Mouse (Mus musculus) heart, embryonic 15.5 days (tissue): Measurements from ENCODE around the gene Gm13306. TPM values are rescaled to one million over a fixed set of nuclear protein-coding genes. Genes with fewer than 3 reads are reported as not detected.
"Not testable (repeated sequence)": the region's sequence is repeated elsewhere in the genome, so short reads cannot be mapped to it uniquely, and the experiment has no call there.

Source experiments
- ATAC-seq: fragments of 200-750 bp; cut with Nextera tagmentation; replicated peaks from 2 replicates; pipeline ENCODE4 v1.8.0; 2017; ENCODE audit warnings: low read depth, moderate TSS enrichment; ENCODE audit not compliant: insufficient number of reproducible peaks, insufficient read depth, low FRiP score
- H3K27ac ChIP-seq: fragments of 300-500 bp; sonication (generic); 2 replicates; pipeline ENCODE4 v1.5.1; 2015; ENCODE audit warnings: mild to moderate bottlenecking, inconsistent platforms
- H3K27me3 ChIP-seq: fragments of 300-500 bp; sonication (generic); 2 replicates; pipeline ENCODE4 v1.6.1; 2015; ENCODE audit warnings: inconsistent platforms
- H3K36me3 ChIP-seq: fragments of 300-500 bp; sonication (generic); 2 replicates; pipeline ENCODE4 v1.6.1; 2015; ENCODE audit warnings: mild to moderate bottlenecking, inconsistent platforms
- H3K4me1 ChIP-seq: fragments of 300-500 bp; sonication (generic); replicated peaks from 2 replicates; pipeline ENCODE4 v1.6.1; 2015; ENCODE audit warnings: inconsistent platforms
- H3K4me2 ChIP-seq: fragments of 300-500 bp; sonication (generic); 2 replicates; pipeline ENCODE4 v1.6.1; 2015; ENCODE audit warnings: inconsistent platforms, mild to moderate bottlenecking, moderate library complexity
- H3K4me3 ChIP-seq: fragments of 300-500 bp; sonication (generic); 2 replicates; pipeline ENCODE4 v1.5.1; 2015; ENCODE audit warnings: mild to moderate bottlenecking, inconsistent platforms
- H3K9ac ChIP-seq: fragments of 300-500 bp; sonication (generic); 2 replicates; pipeline ENCODE4 v1.6.1; 2015; ENCODE audit warnings: mild to moderate bottlenecking, inconsistent platforms
- H3K9me3 ChIP-seq: fragments of 300-500 bp; sonication (generic); replicated peaks from 2 replicates; pipeline ENCODE4 v1.6.1; 2016; ENCODE audit warnings: inconsistent platforms
- WGBS: fragments of 180-500 bp; shearing (Covaris S2); methylation state at CpG from one replicate; pipeline ENCODE4 v1.1.7; 2015; ENCODE audit warnings: mixed read lengths; 5-methylcytosine and 5-hydroxymethylcytosine counted together
- polyA plus RNA-seq: library from polyadenylated mRNA; unstranded; fragments of >200 nt; fragmentation: Nextera tagmentation; extraction: Ambion mirVana; gene quantifications from 2 replicates; pipeline ENCODE4 v1.2.1, GENCODE M21; 2015

The Gm13306 gene
- polyA plus RNA-seq: 1.3 TPM in 1 of 2 replicates, not detected in the other

DNA sequence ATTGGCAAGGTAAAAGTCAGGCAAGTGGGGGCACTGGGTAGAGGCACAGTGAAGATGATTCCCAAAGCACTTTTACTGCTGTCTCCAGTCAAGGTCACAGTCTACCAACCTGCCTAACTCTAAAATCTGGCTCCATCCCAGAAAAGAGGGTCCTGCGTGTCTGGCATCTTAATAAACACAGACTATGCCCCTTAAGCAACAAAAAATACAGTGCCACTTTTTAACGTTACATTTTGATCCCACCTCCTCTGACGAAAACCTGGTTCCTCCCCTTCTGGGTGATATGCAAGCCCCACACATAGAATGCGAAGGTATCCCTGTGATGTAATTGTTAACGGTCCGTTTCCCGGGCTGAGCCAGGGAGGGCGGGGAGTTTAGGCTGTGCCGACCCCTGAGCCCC, at the start of gene Gm13306:
TSS of gene Gm13306 (plus strand) at position 301 of the 400 bp plus-strand sequence.
- H3K9me3 ChIP-seq, H3K4me3 ChIP-seq, H3K27ac ChIP-seq, H3K9ac ChIP-seq, H3K36me3 ChIP-seq, H3K4me2 ChIP-seq, ATAC-seq, H3K27me3 ChIP-seq, H3K4me1 ChIP-seq: not testable (repeated sequence)
- no CpG with 5 or more reads among the region's 9 CpGs for WGBS

DNA sequence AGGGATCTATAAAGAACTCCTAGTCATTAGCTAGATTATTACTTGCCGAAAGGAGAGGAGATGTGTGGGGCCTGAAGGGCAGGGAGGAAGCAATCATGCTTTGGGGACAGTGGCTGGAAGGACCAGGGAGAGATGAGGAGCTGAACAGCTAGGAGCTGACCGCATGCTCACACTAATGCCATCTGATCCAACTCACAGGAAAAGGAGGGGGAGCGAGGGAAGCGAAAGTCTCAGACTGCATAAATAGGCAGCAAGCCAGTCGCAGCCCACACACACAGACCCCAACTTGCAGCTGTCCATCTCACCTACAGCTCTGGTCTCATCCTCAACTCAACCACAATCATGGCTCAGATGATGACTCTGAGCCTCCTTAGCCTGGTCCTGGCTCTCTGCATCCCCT, 38.7 kb upstream of the Gm13306 start, which contains the start of gene Gm13304:
TSS of gene Gm13304 (plus strand) at position 301 of the 400 bp plus-strand sequence.
- WGBS: no CpG with 5 or more reads among the region's 5 CpGs
- H3K4me3 ChIP-seq, H3K4me2 ChIP-seq, H3K9ac ChIP-seq, H3K27ac ChIP-seq, H3K36me3 ChIP-seq, H3K27me3 ChIP-seq, H3K4me1 ChIP-seq, H3K9me3 ChIP-seq, ATAC-seq: not testable (repeated sequence)

DNA sequence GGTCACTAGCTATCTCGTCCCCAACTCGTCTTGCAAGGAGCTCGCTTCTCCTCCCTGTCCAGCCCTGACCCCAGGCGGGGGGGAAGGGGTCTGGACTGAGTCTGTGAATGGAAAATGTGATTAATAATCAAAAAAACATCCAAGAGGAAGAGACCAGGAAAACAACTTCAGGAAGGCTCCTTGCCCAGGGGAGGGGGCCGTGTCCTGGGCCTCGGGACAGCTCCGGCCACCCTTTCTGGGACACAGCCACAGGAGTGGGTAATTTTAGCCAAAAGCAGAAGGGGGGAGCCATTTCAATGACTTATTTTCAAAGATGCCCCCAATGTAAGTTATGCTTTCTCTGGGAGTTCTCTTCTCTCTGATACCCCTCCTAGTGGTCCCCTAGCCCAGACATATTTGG, 15.3 kb downstream of the Gm13306 start, which contains the start of gene Gm13305:
TSS of gene Gm13305 (minus strand) at position 101 of the 400 bp plus-strand sequence.
- not testable (repeated sequence) for H3K9ac ChIP-seq, H3K4me1 ChIP-seq, H3K36me3 ChIP-seq, H3K27ac ChIP-seq, H3K4me3 ChIP-seq, H3K9me3 ChIP-seq, H3K4me2 ChIP-seq, ATAC-seq, H3K27me3 ChIP-seq
- no CpG with 5 or more reads among the region's 7 CpGs for WGBS

DNA sequence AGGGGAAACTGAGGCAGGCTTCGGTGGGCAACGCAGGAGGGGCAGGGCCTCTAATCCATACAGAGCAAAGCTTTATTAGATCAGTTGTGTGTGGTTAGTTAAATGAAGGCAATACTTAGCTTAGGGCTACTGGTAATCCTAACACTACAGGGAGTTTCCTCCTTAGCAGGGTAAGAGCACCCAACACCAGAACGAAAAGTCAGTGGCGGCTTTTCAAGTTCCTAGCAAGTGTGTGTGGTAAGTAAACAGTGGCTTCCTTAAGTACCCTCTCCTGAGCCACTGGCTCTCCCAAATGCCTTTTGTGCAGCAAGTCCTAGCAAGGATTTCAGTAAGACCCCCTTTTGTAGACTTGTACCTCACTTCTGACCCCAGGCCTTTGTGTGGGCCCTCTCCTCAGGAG, 25.0 kb downstream of the Gm13306 start:
- not testable (repeated sequence) for H3K27me3 ChIP-seq, H3K27ac ChIP-seq, H3K36me3 ChIP-seq, H3K4me3 ChIP-seq, H3K4me1 ChIP-seq, ATAC-seq, H3K9me3 ChIP-seq, H3K4me2 ChIP-seq, H3K9ac ChIP-seq
- no CpG with 5 or more reads among the region's 4 CpGs for WGBS

DNA sequence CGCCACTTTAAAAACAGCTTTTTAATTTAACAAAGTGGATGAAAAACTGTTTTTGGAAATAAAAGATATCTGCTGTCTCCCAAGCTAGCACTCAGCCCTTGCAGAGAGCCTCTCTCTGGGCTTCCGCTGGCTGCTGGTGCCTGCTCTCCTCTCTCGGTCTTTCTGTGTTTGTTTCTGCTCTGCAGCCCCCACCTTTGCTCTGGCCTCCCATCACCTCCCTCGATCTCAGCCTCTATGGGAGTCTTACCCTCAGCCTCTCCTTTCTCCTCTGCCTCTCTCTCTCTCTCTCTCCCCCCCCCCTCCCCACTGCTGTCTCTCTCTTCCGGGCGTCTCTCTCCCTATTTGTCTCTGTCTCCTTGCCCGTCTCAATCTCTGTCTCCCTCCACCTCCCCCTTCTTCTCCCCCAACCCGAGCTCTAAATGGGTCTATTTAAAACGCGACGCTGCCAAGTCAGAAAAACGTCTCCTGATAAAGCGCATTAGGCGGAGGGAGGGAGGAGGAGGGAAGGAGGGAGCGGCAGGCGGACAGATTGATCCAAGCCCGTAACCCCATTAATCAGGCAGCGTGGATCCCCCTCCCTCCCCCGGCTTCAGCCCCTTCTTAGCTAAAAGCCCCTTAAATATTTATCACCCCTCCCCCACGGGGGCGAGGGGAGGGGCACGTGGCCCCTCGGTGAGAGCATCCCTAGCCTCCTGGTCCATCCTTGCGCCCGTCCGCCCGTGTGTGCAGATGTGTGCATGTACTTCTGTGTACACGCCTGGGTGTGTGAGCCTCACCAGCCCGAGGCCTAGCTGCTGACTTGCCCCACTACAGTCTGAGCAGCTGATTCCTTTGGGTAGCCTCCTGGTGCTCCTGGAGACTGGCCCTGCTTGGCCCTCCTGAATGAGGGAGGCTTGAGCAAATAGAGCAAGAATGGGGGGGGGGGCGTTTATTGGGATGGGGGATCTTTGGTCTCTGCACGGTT, 30.3 kb downstream of the Gm13306 start:
- not testable (repeated sequence) for H3K27ac ChIP-seq, H3K36me3 ChIP-seq, H3K9ac ChIP-seq, H3K27me3 ChIP-seq, ATAC-seq, H3K4me1 ChIP-seq, H3K4me3 ChIP-seq, H3K4me2 ChIP-seq, H3K9me3 ChIP-seq
- WGBS: no CpG with 5 or more reads among the region's 31 CpGs

DNA sequence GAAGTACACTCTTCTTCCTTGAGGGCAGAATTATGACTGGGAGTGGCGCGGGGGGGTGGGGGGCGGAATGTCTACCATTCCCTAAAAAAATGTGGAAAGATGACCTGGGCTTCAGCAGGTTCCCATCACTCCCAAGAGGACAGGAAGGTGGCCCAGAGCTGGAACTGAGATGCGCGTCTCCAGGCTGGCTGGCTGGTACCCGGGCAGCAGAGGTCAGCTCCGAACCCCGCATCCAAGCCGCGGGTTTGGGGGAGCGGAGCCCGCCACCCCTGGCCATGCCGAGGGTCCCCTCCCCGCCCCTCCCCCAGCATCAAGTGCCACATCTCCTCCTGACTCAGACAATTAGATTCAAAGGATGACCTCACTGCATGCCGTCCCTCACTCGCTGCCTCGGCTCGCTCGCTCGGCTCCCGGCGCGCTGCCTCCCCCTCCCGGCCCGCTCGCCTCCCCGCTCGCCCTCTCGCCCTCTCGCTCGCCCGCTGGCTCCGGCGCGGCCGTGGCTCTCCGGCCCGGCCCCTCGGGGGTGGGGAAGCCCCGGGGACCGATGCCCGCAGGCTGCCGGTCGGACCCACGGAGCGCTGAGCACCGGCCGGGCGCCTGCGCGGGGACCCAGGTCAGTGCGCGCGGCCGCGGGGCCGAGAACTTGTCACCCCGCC, 31.2 kb downstream of the Gm13306 start:
- not testable (repeated sequence) for H3K4me2 ChIP-seq, H3K9me3 ChIP-seq, H3K27ac ChIP-seq, H3K9ac ChIP-seq, H3K4me1 ChIP-seq, H3K4me3 ChIP-seq, H3K36me3 ChIP-seq, H3K27me3 ChIP-seq
- 0 out of 2 replicates have a peak, but pooled peaks have one; percentile 31 for ATAC-seq
- no CpG with 5 or more reads among the region's 58 CpGs for WGBS

DNA sequence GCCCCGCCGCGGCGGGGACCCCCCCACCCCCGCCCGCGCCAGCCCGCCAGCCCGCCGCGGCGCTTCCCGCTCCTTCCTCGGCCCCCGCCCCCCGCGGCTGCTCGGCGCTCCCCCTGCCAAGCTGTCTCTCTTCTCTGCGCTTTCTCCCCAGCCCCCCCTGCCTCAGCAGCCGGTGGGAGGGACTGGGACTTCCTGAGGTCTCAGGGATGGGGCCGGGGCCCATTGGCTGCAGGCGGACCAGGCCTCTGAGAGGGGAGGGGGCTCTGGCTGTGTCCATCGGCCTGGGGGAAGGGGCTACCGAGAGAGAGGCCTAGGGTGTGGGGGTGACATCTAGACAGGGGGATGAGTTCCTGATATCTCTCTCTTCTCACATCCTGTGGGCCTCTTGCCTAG, 31.7 kb downstream of the Gm13306 start:
- no CpG with 5 or more reads among the region's 25 CpGs for WGBS
- ATAC-seq: 0 out of 2 replicates have a peak, but pooled peaks have one; percentile 10
- not testable (repeated sequence) for H3K27me3 ChIP-seq, H3K4me2 ChIP-seq, H3K4me1 ChIP-seq, H3K9ac ChIP-seq, H3K4me3 ChIP-seq, H3K27ac ChIP-seq, H3K36me3 ChIP-seq, H3K9me3 ChIP-seq

Other genes with a start within 250 kb of the Gm13306 start
- 11.5 and 20.4 TPM in 2 replicates for gene Gm21541, start 249.8 kb upstream of the Gm13306 start, polyA plus RNA-seq
- gene Gm20878, start 211.9 kb upstream of the Gm13306 start, polyA plus RNA-seq: 1.9 and 2.5 TPM in 2 replicates
- 0.11 TPM in 1 of 2 replicates, not detected in the other for gene Fam205a4, start 187.4 kb upstream of the Gm13306 start, polyA plus RNA-seq
- not detected in 2 replicates for gene Gm21093, start 118.7 kb upstream of the Gm13306 start, polyA plus RNA-seq
- gene Gm3893, start 62.2 kb upstream of the Gm13306 start, polyA plus RNA-seq: not detected in 2 replicates
- gene Gm13304, start 38.6 kb upstream of the Gm13306 start, polyA plus RNA-seq: 6.0 TPM in 1 of 2 replicates, not detected in the other
- 0.59 and 0.90 TPM in 2 replicates for gene Gm13305, start 15.2 kb downstream of the Gm13306 start, polyA plus RNA-seq
- gene Gm10600, start 87.2 kb downstream of the Gm13306 start, polyA plus RNA-seq: not detected in 2 replicates
- gene Ccl21b, start 102.3 kb downstream of the Gm13306 start, polyA plus RNA-seq: 1.1 TPM in 1 of 2 replicates, not detected in the other
- gene Gm21953, start 140.8 kb downstream of the Gm13306 start, polyA plus RNA-seq: not detected in 2 replicates
- 0.08 TPM in 1 of 2 replicates, not detected in the other for gene Fam205a3, start 164.9 kb downstream of the Gm13306 start, polyA plus RNA-seq